18 mouse cellular contexts compared by ENCODE assay signal in the genomic region with DNA sequence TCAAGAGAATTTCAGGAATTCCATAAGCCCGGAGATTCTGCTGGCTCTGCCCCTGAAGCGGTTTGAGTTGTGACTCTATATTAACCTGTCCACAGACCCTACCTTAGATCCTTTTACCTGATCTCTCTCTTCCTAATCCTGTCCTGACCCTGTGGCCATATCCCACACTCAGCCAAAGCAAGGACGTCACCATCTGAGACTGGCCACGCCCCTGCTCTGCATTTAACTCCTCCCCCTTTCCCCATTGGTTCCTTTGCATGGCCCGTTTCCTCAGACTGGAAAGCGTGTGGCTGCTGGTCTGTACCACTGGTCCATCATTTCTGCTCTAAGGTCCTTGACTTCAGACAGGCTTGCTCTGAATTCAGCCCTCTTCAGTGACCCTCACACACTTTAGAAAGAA. TPM values are rescaled to one million over a fixed set of nuclear protein-coding genes. Genes with fewer than 3 reads are reported as not detected.
DNase-seq lines count a peak whose midpoint lies in the region; ATAC-seq and TF ChIP-seq lines count a peak whose summit lies in the region.
"Had no signal": no experiment of that assay in that cellular context is flagged by ENCODE, and none has a peak within 500 bp of the region (broad histone marks: within the 10 kb centered on the region; RNA-seq: fewer than 3 reads in every experiment).

No protein-coding gene starts in this region.

- no peaks in the 10 kb centered on the region for H3K79me2 ChIP-seq in CH12.LX (replicated peaks; ENCODE audit: control insufficient read depth, extremely low read depth, insufficient read depth, poor library complexity, severe bottlenecking)

- ATAC-seq in kidney, embryonic 15.5 days (replicated peaks; ENCODE audit: low FRiP score), result peak; percentile 26
- ATAC-seq in liver, embryonic 12.5 days, result peak; percentile 25; the same call in 1 of the 2 replicates

- no peak overlapping the region for H3K9ac ChIP-seq in kidney, embryonic 15.5 days
- no peak overlapping the region for H3K9ac ChIP-seq in CH12.LX (ENCODE audit: insufficient read depth, low read depth)
- H3K9ac ChIP-seq in liver, embryonic 12.5 days, result no peak overlapping the region
- H3K9ac ChIP-seq: limb, embryonic 12.5 days; midbrain, embryonic 12.5 days; stomach, embryonic 15.5 days had no signal

- 25% methylated on average over 6 of the region's 6 CpGs for WGBS in kidney, embryonic 15.5 days
- 32% methylated on average over 6 of the region's 6 CpGs for WGBS in liver, embryonic 12.5 days (ENCODE audit: insufficient replicate concordance)

- in situ Hi-C loops in CH12.LX (cut with MboI; ENCODE audit: low pct_ligation_motif_present, low pct_unique_long_range_greater_than_20kb, low sequenced_read_pairs), result no loop called here

- dilution Hi-C loops in CH12.LX (cut with MboI; ENCODE audit: extremely low pct_ligation_motif_present, extremely low pct_unique_long_range_greater_than_20kb, low sequenced_read_pairs), result no loop called here

- no peak overlapping the region for H3K4me3 ChIP-seq in kidney, embryonic 15.5 days (replicated peaks)
- H3K4me3 ChIP-seq in CH12.LX (replicated peaks in 1 of 3; ENCODE audit: low read depth in 2 of 3, low read length in 2 of 3, poor library complexity in 1 of 3), result no peak overlapping the region
- H3K4me3 ChIP-seq in liver, embryonic 12.5 days, result no peak overlapping the region
- H3K4me3 ChIP-seq: gastrocnemius, adult 2 months; left cerebral cortex, adult 2 months; limb, embryonic 12.5 days; midbrain, embryonic 12.5 days; stomach, embryonic 15.5 days had no signal

- no peak for TF ChIP-seq POLR2A in CH12.LX (IDR thresholded peaks at IDR 0.05; ENCODE audit: low read depth, low read length)

- no peak overlapping the region for H3K4me2 ChIP-seq in kidney, embryonic 15.5 days
- no peak overlapping the region for H3K4me2 ChIP-seq in CH12.LX (ENCODE audit: insufficient read depth, low read depth, poor library complexity, severe bottlenecking)
- no peak overlapping the region for H3K4me2 ChIP-seq in liver, embryonic 12.5 days
- H3K4me2 ChIP-seq: limb, embryonic 12.5 days; midbrain, embryonic 12.5 days; stomach, embryonic 15.5 days had no signal

- TF ChIP-seq CTCF in CH12.LX (conservative IDR thresholded peaks at IDR 0.05 in 1 of 2, IDR thresholded peaks at IDR 0.05 in 1 of 2; ENCODE audit: low read depth in 2 of 2, low read length in 2 of 2), result no peak

- H3K36me3 ChIP-seq in kidney, embryonic 15.5 days, result peaks cover 70% of the 10 kb centered on the region
- peaks cover 39 to 83% of the 10 kb centered on the region in 2 experiments for H3K36me3 ChIP-seq in CH12.LX (replicated peaks in 1 of 2; ENCODE audit: control insufficient read depth in 1 of 2, insufficient read depth in 1 of 2, low read length in 1 of 2)
- H3K36me3 ChIP-seq in liver, embryonic 12.5 days, result peaks cover 69% of the 10 kb centered on the region

- H3K9me3 ChIP-seq in kidney, embryonic 15.5 days (replicated peaks), result no peaks in the 10 kb centered on the region
- H3K9me3 ChIP-seq in CH12.LX (replicated peaks; ENCODE audit: low read length), result no peaks in the 10 kb centered on the region
- no peaks in the 10 kb centered on the region for H3K9me3 ChIP-seq in liver, embryonic 12.5 days (replicated peaks)
- H3K9me3 ChIP-seq: limb, embryonic 12.5 days; midbrain, embryonic 12.5 days; stomach, embryonic 15.5 days had no signal

- no peak for TF ChIP-seq EP300 in CH12.LX (IDR thresholded peaks at IDR 0.05; ENCODE audit: low read length)

- TF ChIP-seq RAD21 in CH12.LX (IDR thresholded peaks at IDR 0.05; ENCODE audit: low read depth, low read length), result no peak

- DNase-seq in embryo, embryonic 11 days, result peak; percentile 50
- no peak for DNase-seq in embryo, embryonic 9.5 days (ENCODE audit: extremely low spot score)
- no peak for DNase-seq in kidney, postnatal 14 days
- peak; percentile 32 for DNase-seq in CH12.LX (ENCODE audit: extremely low read depth)
- DNase-seq in ovary, postnatal 14 days (ENCODE audit: low spot score), result no peak
- no peak for DNase-seq in urinary bladder, postnatal 4 days (ENCODE audit: low spot score in 2 of 2)
- DNase-seq: B cell, adult 2 months; cerebellum, adult 11 months; gastrocnemius, adult 2 months; heart, adult 18-20 months; heart, postnatal 10 days; thymus, postnatal 25 days had no signal

- H3K4me1 ChIP-seq in kidney, embryonic 15.5 days, result peaks cover 8% of the 10 kb centered on the region
- peaks cover 7 to 23% of the 10 kb centered on the region in 2 experiments for H3K4me1 ChIP-seq in CH12.LX (ENCODE audit: control insufficient read depth in 1 of 2, insufficient read depth in 2 of 2)
- no peaks in the 10 kb centered on the region for H3K4me1 ChIP-seq in liver, embryonic 12.5 days
- H3K4me1 ChIP-seq: limb, embryonic 12.5 days; midbrain, embryonic 12.5 days; stomach, embryonic 15.5 days had no signal

- no peaks in the 10 kb centered on the region for H3K27me3 ChIP-seq in kidney, embryonic 15.5 days
- no peaks in the 10 kb centered on the region for H3K27me3 ChIP-seq in CH12.LX (replicated peaks)
- H3K27me3 ChIP-seq in liver, embryonic 12.5 days (replicated peaks), result peaks cover 2% of the 10 kb centered on the region
- H3K27me3 ChIP-seq: limb, embryonic 12.5 days; midbrain, embryonic 12.5 days; stomach, embryonic 15.5 days had no signal

- H3K27ac ChIP-seq in kidney, embryonic 15.5 days, result no peak overlapping the region
- H3K27ac ChIP-seq in CH12.LX (ENCODE audit: insufficient read depth, low read depth), result no peak overlapping the region
- H3K27ac ChIP-seq in liver, embryonic 12.5 days, result no peak overlapping the region
- H3K27ac ChIP-seq: gastrocnemius, adult 2 months; left cerebral cortex, adult 2 months; limb, embryonic 12.5 days; midbrain, embryonic 12.5 days; stomach, embryonic 15.5 days had no signal

TF ChIP-seq in CH12.LX, 34 proteins besides CTCF, POLR2A, EP300 and RAD21:
- TF ChIP-seq TCF12 (IDR thresholded peaks at IDR 0.05; ENCODE audit: low read depth, low read length) (no peak), SIN3A (IDR thresholded peaks at IDR 0.05; ENCODE audit: low read length) (no peak), MYC (IDR thresholded peaks at IDR 0.05; ENCODE audit: low read depth, low read length) (no peak), USF2 (conservative IDR thresholded peaks at IDR 0.05; ENCODE audit: low read depth, low read length) (no peak), BHLHE40 (IDR thresholded peaks at IDR 0.05; ENCODE audit: low read depth, low read length) (no peak), ZKSCAN1 (IDR thresholded peaks at IDR 0.05; ENCODE audit: borderline replicate concordance, low read depth, low read length) (no peak), ZMIZ1 (IDR thresholded peaks at IDR 0.05; ENCODE audit: low read depth, low read length) (no peak), KAT2A (IDR thresholded peaks at IDR 0.05; ENCODE audit: insufficient replicate concordance, low read length) (no peak), POLR2AphosphoS2 (IDR thresholded peaks at IDR 0.05; ENCODE audit: low read depth, low read length) (no peak), HCFC1 (IDR thresholded peaks at IDR 0.05; ENCODE audit: low read depth, low read length) (no peak), PAX5 (IDR thresholded peaks at IDR 0.05; ENCODE audit: low read length) (no peak), MEF2A (IDR thresholded peaks at IDR 0.05; ENCODE audit: borderline replicate concordance, low read depth, low read length) (no peak)

RNA-seq across cellular contexts. Expression of gene Ltbp4, which starts 8.0 kb away (rescaled TPM):
- 31.0 and 41.7 TPM in 2 replicates for polyA plus RNA-seq in kidney, embryonic 15.5 days (2015; fragmentation: Nextera tagmentation; extraction: Ambion mirVana)
- total RNA-seq in CH12.LX (2012; rRNA removed) (1.8 and 2.6 TPM in 2 replicates), CH12.LX (2014; rRNA removed) (0.16 and 0.43 TPM in 2 replicates)
- 1.2 and 1.5 TPM in 2 replicates for polyA plus RNA-seq in CH12.LX (2012; ENCODE audit: insufficient read length, low read depth)
- 5.7 TPM in 2 replicates for polyA plus RNA-seq in liver, embryonic 12.5 days (2016; fragmentation: Nextera tagmentation; extraction: Ambion mirVana)

RNA-seq across cellular contexts. Expression of gene Shkbp1, which starts 10.4 kb away (rescaled TPM):
- polyA plus RNA-seq in kidney, embryonic 15.5 days (2015; fragmentation: Nextera tagmentation; extraction: Ambion mirVana), result 43.6 and 53.1 TPM in 2 replicates
- 26.2 and 30.8 TPM in 2 replicates for total RNA-seq in CH12.LX (2012; rRNA removed)
- 17.7 and 23.3 TPM in 2 replicates for total RNA-seq in CH12.LX (2014; rRNA removed)
- polyA plus RNA-seq in CH12.LX (2012; ENCODE audit: insufficient read length, low read depth), result 50.0 and 62.8 TPM in 2 replicates
- polyA plus RNA-seq in liver, embryonic 12.5 days (2016; fragmentation: Nextera tagmentation; extraction: Ambion mirVana), result 32.1 and 36.1 TPM in 2 replicates

RNA-seq across cellular contexts. Expression of gene Gm20479, which starts 11.8 kb away (rescaled TPM):
- polyA plus RNA-seq in kidney, embryonic 15.5 days (2015; fragmentation: Nextera tagmentation; extraction: Ambion mirVana), result 1.9 TPM in 1 of 2 replicates, not detected in the other
- total RNA-seq in CH12.LX (2012; rRNA removed) (1.3 and 1.9 TPM in 2 replicates), CH12.LX (2014; rRNA removed) (0.95 and 2.2 TPM in 2 replicates)
- polyA plus RNA-seq in CH12.LX (2012; ENCODE audit: insufficient read length, low read depth), result 1.2 and 2.8 TPM in 2 replicates
- polyA plus RNA-seq in liver, embryonic 12.5 days (2016; fragmentation: Nextera tagmentation; extraction: Ambion mirVana), result not detected in 2 replicates
- total RNA-seq: gastrocnemius, adult 2 months; heart, adult 18-20 months; left cerebral cortex, adult 2 months had no signal
- polyA plus RNA-seq: limb, embryonic 12.5 days had no signal

Comparison
In these comparisons a context has a peak if more than half of its experiments do, and no peak if none do; other contexts are left out.
1. DNase-seq: peak in embryo, embryonic 11 days (single experiment) and CH12.LX (single experiment); none in embryo, embryonic 9.5 days (single experiment), kidney, postnatal 14 days (single experiment), ovary, postnatal 14 days (single experiment) and urinary bladder, postnatal 4 days (0 of 2).